Mouse (Mus musculus): ENCODE measurements around the gene Dcaf17. TPM values are rescaled to one million over a fixed set of nuclear protein-coding genes. Genes with fewer than 3 reads are reported as not detected.

Dcaf17 gene
- polyA plus RNA-seq (2021): 11.1 TPM

DNA sequence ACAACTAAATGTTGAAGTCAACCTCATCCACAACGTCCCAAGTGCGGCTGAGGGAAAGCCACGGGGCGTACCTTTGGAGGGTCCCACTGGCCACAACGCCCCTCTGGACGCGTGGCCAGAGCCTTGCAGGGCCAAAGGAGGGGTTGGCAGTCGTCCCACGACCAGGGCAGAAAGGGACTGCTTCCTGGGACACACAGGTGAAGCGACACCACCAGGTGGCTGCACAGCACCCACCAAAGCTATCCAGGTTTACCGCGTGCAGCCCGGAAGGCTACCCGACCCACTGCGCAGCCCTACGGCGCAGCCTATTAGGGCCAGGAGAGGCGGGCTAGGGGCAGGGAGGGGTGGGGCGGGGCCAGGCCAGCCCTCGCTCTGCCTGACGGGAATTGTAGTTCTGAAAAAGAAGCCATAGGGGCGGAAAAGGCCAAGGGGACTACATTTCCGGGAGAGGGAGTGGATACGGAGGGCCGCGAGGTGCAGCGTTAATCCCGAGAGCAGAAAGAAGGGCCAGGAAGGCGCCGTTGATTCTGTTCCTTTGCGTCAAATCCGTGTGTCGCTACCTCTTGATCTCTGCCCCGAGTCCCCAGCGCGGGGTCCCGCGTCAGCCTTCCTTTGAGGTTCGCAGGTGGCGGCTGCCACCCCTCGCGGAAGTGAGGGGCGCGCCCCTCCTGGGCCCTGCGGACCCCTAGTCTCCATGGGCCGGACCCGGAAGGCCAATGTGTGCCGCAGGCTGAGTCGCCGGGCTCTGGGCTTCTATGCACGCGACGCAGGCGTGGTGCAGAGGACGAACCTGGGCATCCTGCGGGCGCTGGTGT, at the start of gene Dcaf17, which contains the start of gene Mettl8:
TSS of gene Dcaf17 (plus strand) at position 29 of the 815 bp plus-strand sequence.
TSS of gene Mettl8 (minus strand) at position 284 of the 815 bp plus-strand sequence.
- no peak for TF ChIP-seq CTCF (IDR thresholded peaks at IDR 0.05)
- peak; percentile 86 for ATAC-seq
- in situ Hi-C loops (cut with MboI; ENCODE audit: low pct_unique_long_range_greater_than_20kb): no loop called here

DNA sequence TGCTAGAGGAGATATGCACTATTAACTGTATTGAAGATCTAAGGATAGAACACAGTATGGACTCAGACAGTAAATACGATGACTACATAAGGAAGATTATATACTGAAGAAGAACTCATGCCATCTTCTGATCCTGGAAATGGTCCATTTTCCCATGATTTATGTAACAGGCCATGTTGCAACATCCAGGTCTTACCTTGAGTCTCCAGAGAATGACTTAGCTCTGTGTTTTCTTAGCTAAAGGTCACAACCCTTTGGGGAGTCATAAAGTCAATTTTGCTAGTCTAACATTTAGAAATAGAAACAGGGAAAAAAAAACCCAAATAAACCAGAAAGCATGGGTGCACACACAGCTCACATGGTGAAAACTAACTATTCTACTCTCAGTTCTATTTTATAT, 43.3 kb upstream of the Dcaf17 start:
- no peak for DNase-seq (ENCODE audit: low read depth, low spot score)
- no peak for TF ChIP-seq CTCF (IDR thresholded peaks at IDR 0.05)
- ChIA-PET CTCF (interaction anchor here (1.2 to 1.4 kb wide), 2 partner anchors 11 to 15 kb away, joined by 3 to 4 read pairs; no protein-coding TSS in a partner anchor), POLR2A (no interaction called here)
- ATAC-seq: no peak
- in situ Hi-C loops (cut with MboI; ENCODE audit: low pct_unique_long_range_greater_than_20kb): no loop called here
- no peaks in the 10 kb centered on the region for H3K27me3 ChIP-seq

More for the DNA sequence above, at the start of gene Dcaf17, which contains the start of gene Mettl8:
- H3K27me3 ChIP-seq: no peaks in the 10 kb centered on the region
- DNase-seq (ENCODE audit: low read depth, low spot score): peak; percentile 75
- POLR2A ChIA-PET: no interaction called here
- CTCF ChIA-PET: interaction anchor here (1.2 to 3.1 kb wide), 2 partner anchors 12 to 16 kb away, joined by 3 to 11 read pairs; no protein-coding TSS in a partner anchor

DNA sequence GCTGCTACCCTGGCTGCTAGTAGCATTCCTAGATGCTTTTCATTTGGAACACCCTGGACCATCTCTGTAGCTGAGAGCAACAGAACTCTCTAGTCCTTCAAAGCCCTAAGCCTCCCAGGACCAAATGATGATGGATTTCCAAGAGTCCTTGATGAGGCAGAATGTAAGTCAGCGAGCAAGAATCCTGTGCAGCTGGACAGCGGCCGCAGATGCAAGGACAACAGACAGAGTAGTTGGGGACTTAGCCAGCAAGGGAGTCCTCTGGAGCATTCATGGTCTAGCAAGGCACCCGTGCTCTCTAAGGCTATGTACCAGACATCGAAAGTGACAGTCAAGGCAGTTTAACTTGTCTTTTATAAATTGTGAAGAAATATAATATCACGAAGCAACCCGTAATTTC, 41.6 kb upstream of the Dcaf17 start:
- DNase-seq (ENCODE audit: low read depth, low spot score) (no peak), ATAC-seq (no peak)
- POLR2A ChIA-PET: no interaction called here
- CTCF ChIA-PET: no interaction called here
- in situ Hi-C loops (cut with MboI; ENCODE audit: low pct_unique_long_range_greater_than_20kb): no loop called here
- H3K27me3 ChIP-seq: no peaks in the 10 kb centered on the region
- no peak for TF ChIP-seq CTCF (IDR thresholded peaks at IDR 0.05)

DNA sequence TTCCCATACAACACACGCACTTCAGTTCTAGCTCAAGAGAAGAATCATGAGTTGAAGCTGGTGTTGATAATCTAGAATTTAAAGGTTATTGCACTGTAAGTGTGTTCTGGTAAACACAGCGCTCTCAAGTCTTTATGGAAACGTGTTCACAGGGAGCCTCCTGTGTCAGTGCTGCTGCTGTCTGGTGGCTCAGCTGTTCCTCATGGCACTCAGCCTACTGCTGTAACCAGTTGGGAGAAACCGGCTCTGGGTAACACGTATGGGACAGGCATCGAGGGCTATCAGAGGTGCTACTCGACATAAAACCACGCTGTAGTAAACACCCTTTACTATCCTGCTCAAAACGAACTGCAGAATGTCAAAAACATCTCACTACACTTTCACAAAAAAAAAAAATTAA, 35.9 kb upstream of the Dcaf17 start:
- CTCF ChIA-PET: interaction anchor here (1.1 to 1.9 kb wide), 2 partner anchors 12 to 15 kb away, joined by 3 to 4 read pairs; no protein-coding TSS in a partner anchor
- no peak for TF ChIP-seq CTCF (IDR thresholded peaks at IDR 0.05)
- ATAC-seq (no peak), DNase-seq (ENCODE audit: low read depth, low spot score) (no peak)
- in situ Hi-C loops (cut with MboI; ENCODE audit: low pct_unique_long_range_greater_than_20kb): no loop called here
- POLR2A ChIA-PET: no interaction called here
- H3K27me3 ChIP-seq: no peaks in the 10 kb centered on the region

GRCm38 (mm10) chr2:71019704-71020375, 35.3 kb upstream of the Dcaf17 start:
- in situ Hi-C loops (cut with MboI; ENCODE audit: low pct_unique_long_range_greater_than_20kb): no loop called here
- POLR2A ChIA-PET: no interaction called here
- CTCF ChIA-PET: interaction anchor here (1.9 kb wide), 1 partner anchor 12 kb away, joined by 4 read pairs; no protein-coding TSS in a partner anchor
- DNase-seq (ENCODE audit: low read depth, low spot score) (no peak), ATAC-seq (no peak)
- H3K27me3 ChIP-seq: no peaks in the 10 kb centered on the region
- no peak for TF ChIP-seq CTCF (IDR thresholded peaks at IDR 0.05)

DNA sequence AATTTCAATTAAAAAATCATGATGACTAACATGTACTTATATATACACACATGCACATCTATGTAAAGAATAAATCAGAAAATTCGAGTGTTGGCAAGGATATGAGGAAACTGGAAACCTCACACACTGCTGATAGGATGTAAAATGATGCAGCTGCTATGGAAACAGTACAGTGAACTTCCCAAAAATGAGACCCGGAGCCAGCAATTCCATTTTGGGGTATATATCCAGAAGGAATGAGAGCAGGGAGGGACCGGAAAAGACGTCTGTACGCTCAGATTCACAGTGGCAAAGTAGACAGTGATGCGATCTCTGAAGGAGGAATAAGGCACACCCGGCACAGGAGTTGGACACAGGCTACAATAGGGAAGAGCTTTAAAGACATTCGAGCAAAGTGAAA, 34.5 kb upstream of the Dcaf17 start:
- no peak for DNase-seq (ENCODE audit: low read depth, low spot score)
- no peaks in the 10 kb centered on the region for H3K27me3 ChIP-seq
- POLR2A ChIA-PET: no interaction called here
- no peak for ATAC-seq
- CTCF ChIA-PET: no interaction called here
- TF ChIP-seq CTCF (IDR thresholded peaks at IDR 0.05): no peak
- in situ Hi-C loops (cut with MboI; ENCODE audit: low pct_unique_long_range_greater_than_20kb): no loop called here

DNA sequence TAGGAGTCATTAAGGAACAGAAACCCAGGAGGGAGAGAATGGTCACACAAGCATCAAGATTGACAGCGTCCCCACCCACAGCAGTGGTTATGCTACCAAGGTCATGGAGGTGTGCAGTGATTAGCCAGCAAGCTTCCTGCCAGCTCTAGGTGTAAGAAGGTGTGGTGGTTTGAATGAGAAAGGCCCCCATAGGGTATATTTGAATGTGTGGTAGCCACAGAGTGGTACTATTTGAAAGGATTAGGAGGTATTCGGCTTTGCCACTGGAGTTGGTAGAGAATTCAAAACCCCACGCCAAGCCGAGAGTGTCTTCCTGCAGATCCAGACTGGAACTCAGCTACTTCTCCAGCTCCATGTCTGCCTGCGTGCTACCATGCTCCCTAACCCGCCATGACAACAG, 32.1 kb upstream of the Dcaf17 start:
- ChIA-PET CTCF (interaction anchor here (1.0 to 1.1 kb wide), 2 partner anchors 11 to 243 kb away, joined by 3 read pairs; no protein-coding TSS in a partner anchor), POLR2A (no interaction called here)
- in situ Hi-C loops (cut with MboI; ENCODE audit: low pct_unique_long_range_greater_than_20kb): no loop called here
- no peak for ATAC-seq
- H3K27me3 ChIP-seq: no peaks in the 10 kb centered on the region
- no peak for DNase-seq (ENCODE audit: low read depth, low spot score)
- TF ChIP-seq CTCF (IDR thresholded peaks at IDR 0.05): no peak

DNA sequence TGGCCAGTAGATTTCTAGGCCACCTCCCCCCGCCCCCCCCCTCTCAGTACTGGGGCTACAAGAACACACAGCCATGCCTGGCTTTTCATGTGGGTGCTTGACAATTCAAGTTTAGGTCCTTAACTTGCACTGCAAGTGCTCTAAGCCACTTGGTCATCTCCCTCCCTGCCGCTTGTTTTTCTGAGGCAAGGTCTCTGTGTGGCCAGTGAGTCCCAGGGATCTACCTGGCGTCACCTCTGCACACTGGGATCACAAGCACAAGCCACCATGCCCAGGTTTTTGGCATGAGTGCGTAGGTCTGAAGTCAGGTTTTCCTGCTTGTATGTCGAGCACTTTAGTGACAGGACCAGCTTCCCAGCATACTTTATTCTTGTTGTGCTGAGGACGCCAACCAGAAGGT, 31.1 kb upstream of the Dcaf17 start:
- no peak for DNase-seq (ENCODE audit: low read depth, low spot score)
- ChIA-PET POLR2A (no interaction called here), CTCF (interaction anchor here (1.1 kb wide), 1 partner anchor 12 kb away, joined by 3 read pairs; no protein-coding TSS in a partner anchor)
- no peak for TF ChIP-seq CTCF (IDR thresholded peaks at IDR 0.05)
- H3K27me3 ChIP-seq: no peaks in the 10 kb centered on the region
- in situ Hi-C loops (cut with MboI; ENCODE audit: low pct_unique_long_range_greater_than_20kb): no loop called here
- ATAC-seq: no peak

- DNase-seq (ENCODE audit: low read depth, low spot score) (no peak), ATAC-seq (no peak)
- in situ Hi-C loops (cut with MboI; ENCODE audit: low pct_unique_long_range_greater_than_20kb): loop anchor here (25.0 kb wide), 1 partner anchor 238 kb away; no protein-coding TSS in a partner anchor
- no peaks in the 10 kb centered on the region for H3K27me3 ChIP-seq
- CTCF ChIA-PET: interaction anchor here (0.9 to 1.5 kb wide), 3 partner anchors 10 to 246 kb away, joined by 3 read pairs; no protein-coding TSS in a partner anchor
- no peak for TF ChIP-seq CTCF (IDR thresholded peaks at IDR 0.05)
- POLR2A ChIA-PET: interaction anchor here (0.6 kb wide), 1 partner anchor 735 kb away, joined by 3 read pairs; no protein-coding TSS in a partner anchor
Measured at GRCm38 (mm10) chr2:71025576-71026315, 29.4 kb upstream of the Dcaf17 start.

- ATAC-seq (no peak), DNase-seq (ENCODE audit: low read depth, low spot score) (no peak)
- CTCF ChIA-PET: interaction anchor here (1.5 kb wide), 2 partner anchors 9 to 15 kb away, joined by 3 to 4 read pairs; no protein-coding TSS in a partner anchor
- in situ Hi-C loops (cut with MboI; ENCODE audit: low pct_unique_long_range_greater_than_20kb): loop anchor here (25.0 kb wide), 1 partner anchor 239 kb away; no protein-coding TSS in a partner anchor
- peak; percentile 41 for TF ChIP-seq CTCF (IDR thresholded peaks at IDR 0.05)
- POLR2A ChIA-PET: no interaction called here
- H3K27me3 ChIP-seq: no peaks in the 10 kb centered on the region
Measured at GRCm38 (mm10) chr2:71026787-71027186, 28.3 kb upstream of the Dcaf17 start.

Data from Patski (cell line).